Mouse (Mus musculus): Measurements from ENCODE around the gene Zfhx3.

- TF ChIP-seq POLR2A (IDR thresholded peaks at IDR 0.05; ENCODE audit: low read depth, low read length) (no peak), CTCF (conservative IDR thresholded peaks at IDR 0.05; ENCODE audit: insufficient read depth, insufficient read length, low read depth, low read length) (no peak)
These were observed 23.5 kb upstream of the Zfhx3 start for GRCm38 (mm10) chr8:107918984-107919383.

All from kidney, adult 2 months (tissue).